Mouse (Mus musculus) ES-Bruce4 (cell line): ENCODE measurements around the gene Trappc3.

Source experiments
- CTCF ChIP-seq: IDR thresholded peaks from one replicate; pipeline ENCODE4 v1.8.1; 2011; ENCODE audit warnings: low read depth, low read length
- EP300 ChIP-seq: IDR thresholded peaks from 2 replicates; pipeline ENCODE4 v1.6.1; 2011; ENCODE audit warnings: low read depth, low read length; ENCODE audit not compliant: insufficient read depth

GRCm38 (mm10) chr4:126278961-126279360, 16.8 kb downstream of the Trappc3 start:
- TF ChIP-seq CTCF (no peak), EP300 (no peak)
